Mouse (Mus musculus) kidney, embryonic 14.5 days (tissue): ENCODE results near the gene Olfr111. TPM values are rescaled to one million over a fixed set of nuclear protein-coding genes. Genes with fewer than 3 reads are reported as not detected.
"Not testable (repeated sequence)": the region's sequence is repeated elsewhere in the genome, so short reads cannot be mapped to it uniquely, and the experiment has no call there.

Experiments
- ATAC-seq: fragments of 200-750 bp; cut with Nextera tagmentation; 2 replicates; pipeline ENCODE4 v1.8.0; 2017; ENCODE audit warnings: moderate number of reproducible peaks, mild to moderate bottlenecking, moderate TSS enrichment, moderate library complexity; ENCODE audit not compliant: low FRiP score, low TSS enrichment
- H3K27ac ChIP-seq: fragments of 300-500 bp; sonication (generic); 2 replicates; pipeline ENCODE4 v1.5.1; 2014; ENCODE audit warnings: low read depth, mild to moderate bottlenecking, low read length, moderate library complexity, mixed read lengths
- H3K27me3 ChIP-seq: fragments of 300-500 bp; sonication (generic); 2 replicates; pipeline ENCODE4 v1.6.1; 2014; ENCODE audit warnings: mild to moderate bottlenecking, low read length; ENCODE audit not compliant: control insufficient read depth, insufficient read depth
- H3K36me3 ChIP-seq: fragments of 300-500 bp; sonication (generic); 2 replicates; pipeline ENCODE4 v1.6.1; 2014; ENCODE audit warnings: low read length, mixed read lengths; ENCODE audit not compliant: control insufficient read depth, insufficient read depth
- H3K4me1 ChIP-seq: fragments of 300-500 bp; sonication (generic); 2 replicates; pipeline ENCODE4 v1.6.1; 2014; ENCODE audit warnings: low read length, mixed read lengths; ENCODE audit not compliant: control insufficient read depth, insufficient read depth
- H3K4me2 ChIP-seq: fragments of 300-500 bp; sonication (generic); replicated peaks from 2 replicates; pipeline ENCODE4 v1.6.1; 2014; ENCODE audit warnings: low read depth, mild to moderate bottlenecking, low read length
- H3K4me3 ChIP-seq: fragments of 300-500 bp; sonication (generic); 2 replicates; pipeline ENCODE4 v1.5.1; 2014; ENCODE audit warnings: mild to moderate bottlenecking, low read length
- H3K9ac ChIP-seq: fragments of 300-500 bp; sonication (generic); 2 replicates; pipeline ENCODE4 v1.6.1; 2014; ENCODE audit warnings: low read depth, mild to moderate bottlenecking, low read length, moderate library complexity
- H3K9me3 ChIP-seq: fragments of 300-500 bp; sonication (generic); 2 replicates; pipeline ENCODE4 v1.6.1; 2016; ENCODE audit warnings: low read length; ENCODE audit not compliant: control insufficient read depth
- WGBS: fragments of 180-500 bp; shearing (Covaris S2); extraction: QIAGEN DNeasy Blood & Tissue Kit; methylation state at CpG from one replicate; pipeline ENCODE4 v1.1.7; 2014; 5-methylcytosine and 5-hydroxymethylcytosine counted together
- polyA plus RNA-seq: library from polyadenylated mRNA; unstranded; fragments of >200 nt; fragmentation: Nextera tagmentation; extraction: Ambion mirVana; gene quantifications from 2 replicates; pipeline ENCODE4 v1.2.1, GENCODE M21; 2014

Olfr111 gene
- not detected in 2 replicates for polyA plus RNA-seq

DNA sequence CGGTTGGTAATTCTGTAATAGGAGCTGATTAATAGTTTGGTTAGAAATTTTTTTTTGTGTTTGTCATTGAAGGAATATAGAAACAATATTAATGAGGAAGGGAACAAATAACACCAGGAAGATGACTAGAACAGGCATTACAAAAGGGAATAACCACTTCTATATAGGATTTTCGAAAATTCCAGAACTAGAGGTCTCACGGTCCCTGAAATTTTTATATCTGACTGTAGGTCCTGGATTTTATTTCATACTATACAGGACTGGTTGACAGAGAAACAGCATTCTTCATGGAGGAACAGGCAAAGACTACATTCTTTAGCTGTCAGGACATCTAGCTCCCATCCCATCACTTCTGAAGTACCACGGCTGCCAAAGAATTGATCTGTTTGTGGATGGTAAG is at the start of gene Olfr111:
Gene Olfr111 (plus strand): TSS at position 301 of the 400 bp plus-strand sequence.
- Histone ChIP-seq H3K9me3 (no peaks in the 10 kb centered on the region), H3K4me3 (no peak within 1 kb of the TSS), H3K27ac (no peak within 1 kb of the TSS), H3K4me2 (no peak within 1 kb of the TSS), H3K4me1 (no peaks in the 10 kb centered on the region), H3K27me3 (no peaks in the 10 kb centered on the region), H3K36me3 (no peaks in the 10 kb centered on the region), H3K9ac (no peak within 1 kb of the TSS)
- 91% methylated on average over 4 of the region's 4 CpGs for WGBS
- no peak for ATAC-seq

DNA sequence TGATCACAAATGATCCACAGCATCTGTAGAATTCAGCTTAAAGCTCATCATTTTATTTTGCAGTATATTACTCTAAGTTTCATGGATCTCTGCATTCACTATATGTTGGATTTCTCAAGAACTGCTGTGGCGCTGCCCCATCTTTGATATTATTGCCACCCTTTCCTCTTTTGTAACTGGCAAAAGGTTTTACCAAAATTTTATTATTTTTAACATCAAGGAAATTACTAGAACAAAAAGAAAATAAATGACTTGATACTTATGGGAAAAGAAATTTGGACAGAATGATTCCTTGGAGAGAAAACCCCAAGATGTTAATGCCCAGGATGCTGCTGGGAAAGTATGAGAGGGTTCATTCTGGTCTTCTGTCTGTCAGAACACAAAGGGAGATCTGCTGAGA is 49.2 kb upstream of the Olfr111 start, which contains the start of gene Olfr109:
Gene Olfr109 (plus strand): TSS at position 301 of the 400 bp plus-strand sequence.
- H3K27me3 ChIP-seq, result no peaks in the 10 kb centered on the region

DNA sequence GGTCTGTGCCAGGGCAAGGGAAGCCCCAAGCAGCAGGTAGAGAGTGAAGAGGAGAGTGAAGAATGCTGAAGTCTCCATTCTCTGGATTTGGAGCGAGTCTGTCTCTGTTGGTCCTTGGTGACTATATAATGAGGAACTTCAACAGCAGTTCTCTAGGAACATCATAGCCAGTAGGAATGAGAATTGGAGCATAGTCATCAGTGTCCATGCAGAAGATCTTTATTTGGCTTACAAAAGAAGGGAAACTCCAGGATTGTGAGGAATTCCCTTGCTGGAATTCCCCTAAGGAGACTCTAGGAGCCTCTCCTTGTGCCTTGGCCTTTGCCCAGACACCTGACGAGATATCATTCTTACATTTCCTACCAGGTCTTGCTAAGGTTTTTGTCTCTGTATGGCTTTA is 24.4 kb upstream of the Olfr111 start, which contains the start of gene H2-M2:
Gene H2-M2 (minus strand): TSS at position 101 of the 400 bp plus-strand sequence.
- Histone ChIP-seq H3K9me3 (no peaks in the 10 kb centered on the region), H3K27me3 (no peaks in the 10 kb centered on the region), H3K4me1 (no peaks in the 10 kb centered on the region), H3K9ac (no peak within 1 kb of the TSS), H3K4me3 (no peak within 1 kb of the TSS), H3K36me3 (no peaks in the 10 kb centered on the region), H3K4me2 (no peak within 1 kb of the TSS), H3K27ac (no peak within 1 kb of the TSS)
- no peak for ATAC-seq
- WGBS, result 82% methylated on average over 2 of the region's 2 CpGs

More for the DNA sequence above, 49.2 kb upstream of the Olfr111 start, which contains the start of gene Olfr109:
- Histone ChIP-seq H3K4me2 (no peak within 1 kb of the TSS), H3K36me3 (no peaks in the 10 kb centered on the region), H3K9ac (no peak within 1 kb of the TSS), H3K4me3 (no peak within 1 kb of the TSS), H3K27ac (no peak within 1 kb of the TSS), H3K9me3 (no peaks in the 10 kb centered on the region), H3K4me1 (no peaks in the 10 kb centered on the region)
- no peak for ATAC-seq
- WGBS, result 90% methylated on average over 1 of the region's 1 CpGs

GRCm38 (mm10) chr17:37491930-37492518 is 15.8 kb upstream of the Olfr111 start, which contains the start of gene Olfr110:
TSS of gene Olfr110 (plus strand) at chr17:37492468.
- no peak within 1 kb of the TSS for H3K4me3 ChIP-seq
- ATAC-seq, result no peak
- no peak within 1 kb of the TSS for H3K27ac ChIP-seq
- WGBS, result 62% methylated on average over 1 of the region's 1 CpGs
- H3K9ac ChIP-seq, result no peak within 1 kb of the TSS
- H3K4me2 ChIP-seq, result no peak within 1 kb of the TSS
- H3K27me3 ChIP-seq, result no peaks in the 10 kb centered on the region
- H3K4me1 ChIP-seq, result no peaks in the 10 kb centered on the region
- no peaks in the 10 kb centered on the region for H3K36me3 ChIP-seq
- no peaks in the 10 kb centered on the region for H3K9me3 ChIP-seq

DNA sequence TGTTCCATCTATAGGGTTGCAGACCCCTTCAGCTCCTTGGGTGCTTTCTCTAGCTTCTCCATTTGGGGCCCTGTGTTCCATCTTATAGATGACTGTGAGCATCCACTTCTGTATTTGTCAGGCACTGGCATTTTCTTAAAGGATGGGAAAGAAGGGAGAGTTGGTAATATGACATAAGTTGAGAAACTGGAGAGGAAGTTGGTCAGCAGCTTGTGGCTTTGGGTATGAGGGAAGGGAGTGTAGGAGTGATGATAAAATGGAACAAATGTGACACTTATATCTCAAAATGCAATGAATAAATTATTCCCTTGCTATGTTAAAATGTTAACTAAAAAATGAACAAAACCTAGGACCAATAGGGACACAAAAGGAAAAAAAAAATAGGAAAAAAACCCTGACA is 16.8 kb downstream of the Olfr111 start:
- ATAC-seq, H3K4me2 ChIP-seq, H3K4me3 ChIP-seq, H3K27me3 ChIP-seq, H3K4me1 ChIP-seq, H3K9me3 ChIP-seq, H3K9ac ChIP-seq, H3K27ac ChIP-seq, H3K36me3 ChIP-seq: not testable (repeated sequence)

GRCm38 (mm10) chr17:37525427-37525826 is 17.6 kb downstream of the Olfr111 start:
- not testable (repeated sequence) for ATAC-seq, H3K9ac ChIP-seq, H3K4me1 ChIP-seq, H3K9me3 ChIP-seq, H3K4me3 ChIP-seq, H3K27ac ChIP-seq, H3K4me2 ChIP-seq, H3K36me3 ChIP-seq, H3K27me3 ChIP-seq
- WGBS, result 75% methylated on average over 1 of the region's 1 CpGs

GRCm38 (mm10) chr17:37535173-37535572 is 27.3 kb downstream of the Olfr111 start:
- Histone ChIP-seq H3K36me3 (no peaks in the 10 kb centered on the region), H3K4me3 (no peak overlapping the region), H3K4me1 (no peaks in the 10 kb centered on the region), H3K9me3 (no peaks in the 10 kb centered on the region), H3K4me2 (no peak overlapping the region), H3K27ac (no peak overlapping the region), H3K9ac (no peak overlapping the region), H3K27me3 (no peaks in the 10 kb centered on the region)
- ATAC-seq, result no peak

- not testable (repeated sequence) for H3K9me3 ChIP-seq, H3K27me3 ChIP-seq, H3K4me3 ChIP-seq, H3K9ac ChIP-seq, ATAC-seq, H3K4me1 ChIP-seq, H3K4me2 ChIP-seq, H3K36me3 ChIP-seq, H3K27ac ChIP-seq
- 72% methylated on average over 1 of the region's 1 CpGs for WGBS
Measured at GRCm38 (mm10) chr17:37538416-37538815, 30.6 kb downstream of the Olfr111 start.

DNA sequence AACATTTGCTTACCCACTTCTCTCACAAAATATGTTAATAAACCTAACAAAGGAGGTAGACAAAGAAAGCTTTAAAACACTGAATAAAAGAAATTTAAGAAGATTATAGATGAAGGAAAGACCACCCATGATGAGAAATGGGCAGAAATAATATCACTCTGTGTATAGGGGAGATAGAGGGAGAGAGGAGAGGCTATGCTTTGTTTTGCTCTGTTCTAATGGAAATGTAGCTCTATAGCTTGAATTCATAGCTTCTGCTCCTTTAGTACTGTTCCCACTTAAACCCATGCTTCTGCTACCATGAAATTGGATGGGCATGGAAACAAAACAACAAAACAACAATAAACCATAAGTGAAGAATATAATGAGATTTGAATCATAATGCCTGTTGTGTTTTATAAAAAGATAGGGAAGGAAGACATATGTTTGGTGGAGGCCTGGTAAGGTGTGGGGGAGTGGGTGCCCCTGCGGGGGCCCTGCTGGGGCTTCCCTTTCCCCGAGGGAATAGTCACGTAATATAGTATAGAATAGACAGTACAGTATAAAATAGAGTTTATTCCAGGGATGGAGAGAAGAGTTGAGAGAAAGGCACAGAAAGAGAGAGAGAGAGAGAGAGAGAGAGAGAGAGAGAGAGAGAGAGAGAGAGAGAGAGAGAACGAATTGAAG is 33.8 kb downstream of the Olfr111 start:
- no peaks in the 10 kb centered on the region for H3K36me3 ChIP-seq
- H3K9me3 ChIP-seq, result no peaks in the 10 kb centered on the region
- ATAC-seq, result no peak
- H3K9ac ChIP-seq, result no peak overlapping the region
- 87% methylated on average over 4 of the region's 4 CpGs for WGBS
- no peak overlapping the region for H3K27ac ChIP-seq
- no peak overlapping the region for H3K4me3 ChIP-seq
- no peaks in the 10 kb centered on the region for H3K27me3 ChIP-seq
- no peak overlapping the region for H3K4me2 ChIP-seq
- no peaks in the 10 kb centered on the region for H3K4me1 ChIP-seq
